Mouse (Mus musculus) thymus, adult 18-20 months (tissue): ENCODE results near the gene Gjb1.

ENCODE experiments used
- DNase-seq, 2 experiments: peaks; one replicate each; pipeline ENCODE4 v3.0.0; 2022; ENCODE audit warnings: mixed read lengths in 2 of 2

Gene Gjb1

DNA sequence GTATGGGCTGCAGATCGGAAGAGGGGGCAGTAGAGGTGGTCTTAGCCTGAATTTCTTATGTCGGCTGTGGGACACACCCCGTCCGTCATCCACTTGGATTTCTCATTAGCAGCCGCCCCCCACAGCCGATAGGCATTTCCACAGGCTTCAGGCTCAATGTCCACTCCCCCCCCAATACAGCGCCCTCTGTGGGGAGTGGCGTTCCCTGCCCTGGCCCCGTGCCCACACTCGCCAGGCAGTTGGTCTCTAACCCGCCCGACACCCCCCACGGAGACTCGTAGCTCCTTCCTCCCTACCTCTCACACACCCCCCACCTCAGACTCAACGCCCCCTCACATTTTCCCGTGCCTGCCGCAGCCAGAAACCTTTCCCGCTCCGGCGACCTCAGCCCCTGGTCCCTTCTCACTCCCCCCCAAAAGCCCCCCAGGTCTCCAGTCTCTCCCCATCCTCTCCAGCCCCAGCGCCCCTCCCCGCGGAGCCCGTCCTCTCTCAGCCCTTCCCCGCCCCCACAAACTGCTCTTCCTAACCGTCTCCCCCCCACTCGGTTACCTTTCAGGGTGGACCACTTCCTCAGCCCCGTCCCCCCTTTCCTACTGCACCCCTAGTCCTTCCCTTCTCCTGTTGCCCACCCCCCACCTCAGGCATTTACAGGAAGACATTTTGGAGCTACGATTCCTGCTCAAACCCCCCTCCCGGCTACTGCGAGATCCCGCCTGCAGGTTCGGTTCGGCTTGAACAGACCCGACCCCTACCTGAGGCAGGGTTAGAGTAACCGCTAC is 43.0 kb downstream of the Gjb1 start:
- peak; percentile 23 to 39 for DNase-seq

DNA sequence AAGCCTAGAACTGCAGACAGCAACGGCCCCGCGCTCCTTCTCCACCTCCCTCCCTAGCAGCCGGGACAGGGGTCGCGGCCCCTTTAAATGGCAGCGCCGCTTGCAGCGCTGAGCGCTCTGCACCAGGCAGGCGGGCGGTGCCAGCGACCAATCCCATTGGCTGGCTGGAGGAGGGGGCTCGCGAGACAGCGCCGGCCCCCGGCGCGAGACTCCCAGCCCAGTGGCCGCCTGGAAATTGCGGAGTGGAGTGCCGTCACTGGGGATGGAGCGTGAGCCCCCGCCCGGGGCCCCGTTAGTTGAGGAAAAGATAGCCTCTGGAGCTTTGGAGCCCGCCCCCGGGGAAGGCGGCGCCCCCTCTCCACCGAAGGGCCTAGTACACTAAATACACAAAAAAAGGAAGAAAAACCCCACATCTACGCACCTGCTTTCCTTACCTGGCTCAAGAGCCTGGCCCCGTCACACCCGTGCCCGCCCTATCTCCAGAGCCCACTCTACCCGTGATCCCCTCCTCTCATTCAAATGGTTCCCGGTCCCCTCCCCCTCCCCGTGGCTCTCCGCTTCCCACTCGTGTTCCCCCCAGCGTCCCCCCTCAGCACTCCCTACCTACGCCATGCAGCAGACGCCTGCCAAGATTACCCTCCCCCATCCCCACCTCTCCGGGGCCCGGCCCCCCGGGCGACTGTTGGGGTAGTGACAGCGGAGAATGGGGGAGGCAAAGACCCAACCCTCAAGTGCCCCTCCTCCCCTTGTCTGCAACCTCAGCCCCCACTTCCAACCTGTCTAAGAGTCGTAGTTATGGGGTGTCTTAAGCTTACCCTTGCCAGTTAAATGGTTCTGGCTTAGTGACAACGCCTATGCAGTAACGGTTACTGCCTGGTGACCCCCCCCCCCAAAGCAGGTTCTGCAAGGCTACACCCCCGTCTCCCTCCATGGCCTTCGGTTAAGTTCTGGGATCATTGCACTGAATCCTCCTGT is 43.8 kb downstream of the Gjb1 start:
- DNase-seq = peak; percentile 79 to 81

DNA sequence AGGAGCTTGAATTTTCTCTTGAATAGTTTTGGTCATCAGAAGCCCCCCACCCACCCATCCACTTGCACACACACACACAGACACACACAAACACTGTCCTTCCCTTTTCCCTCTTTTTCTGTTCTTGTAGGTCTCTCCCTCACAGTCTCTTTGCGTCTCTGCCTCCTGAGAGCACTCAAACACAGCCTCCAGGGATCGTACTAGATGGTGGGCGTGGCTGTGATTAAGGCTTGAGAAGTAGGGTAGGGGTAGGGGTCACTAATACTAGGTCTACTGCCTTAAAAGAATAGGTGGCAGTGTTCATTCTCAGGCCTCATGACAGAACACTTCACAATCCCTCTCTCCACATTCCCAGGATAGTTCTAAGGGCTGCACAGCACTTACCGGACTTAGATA is 44.5 kb downstream of the Gjb1 start, which contains the start of gene Zmym3:
Gene Zmym3 (minus strand): TSS at position 150 of the 396 bp plus-strand sequence.
- DNase-seq = no peak

DNA sequence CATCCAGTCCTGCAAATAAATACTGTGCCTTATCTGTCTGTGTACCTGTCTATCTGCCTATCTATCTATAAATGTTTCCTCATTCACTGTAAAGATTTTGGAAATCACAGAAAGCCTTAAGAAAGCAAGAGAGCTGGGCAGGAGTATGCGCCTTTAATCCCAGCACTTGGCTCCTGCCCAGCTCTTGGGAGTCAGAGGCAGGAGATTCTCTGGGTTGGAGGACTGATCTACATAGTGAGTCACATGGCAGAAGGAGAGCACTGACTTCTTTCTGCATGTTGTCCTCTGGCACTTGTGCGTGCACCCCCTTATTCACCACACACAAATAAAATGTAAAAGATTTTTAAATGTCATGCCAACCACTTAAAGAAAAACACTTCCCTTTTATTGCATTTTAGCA is 47.3 kb downstream of the Gjb1 start:
- DNase-seq = no peak

DNA sequence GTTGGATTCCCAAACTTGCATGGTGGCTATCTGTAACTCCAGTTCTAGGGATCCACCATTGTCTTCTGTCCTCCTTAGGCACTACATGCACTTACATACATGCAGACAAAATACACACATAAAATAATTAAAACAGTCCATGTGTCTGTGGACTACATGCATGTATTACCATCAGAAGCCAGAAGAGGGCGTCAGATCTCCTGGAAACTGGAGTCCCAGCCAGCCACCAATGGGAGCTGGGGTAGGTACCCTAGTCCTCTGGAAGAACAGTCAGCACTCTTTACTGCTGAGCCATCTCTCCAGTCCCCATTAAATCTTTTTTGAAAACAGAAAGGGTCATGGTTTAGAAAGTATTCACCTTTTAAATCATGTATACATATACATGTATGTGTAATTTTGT is 51.6 kb downstream of the Gjb1 start:
- DNase-seq = no peak

DNA sequence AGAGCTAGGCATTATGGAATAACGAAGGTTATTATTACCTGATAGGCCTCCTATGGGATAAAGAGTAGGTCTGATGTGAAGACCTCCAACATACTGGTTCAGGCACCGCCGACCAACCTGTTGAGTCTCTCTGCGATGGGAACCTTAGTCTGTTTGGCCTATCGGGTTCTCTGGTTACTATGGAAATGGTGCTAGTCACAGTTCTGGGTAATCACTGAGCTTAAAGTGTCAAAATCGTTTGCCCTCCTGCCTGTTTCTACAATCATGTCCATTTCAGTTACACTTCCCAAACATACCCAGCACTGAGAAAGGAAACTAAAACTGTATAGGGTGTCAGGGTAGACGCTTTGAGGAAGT is 52.6 kb downstream of the Gjb1 start:
- DNase-seq = no peak

DNA sequence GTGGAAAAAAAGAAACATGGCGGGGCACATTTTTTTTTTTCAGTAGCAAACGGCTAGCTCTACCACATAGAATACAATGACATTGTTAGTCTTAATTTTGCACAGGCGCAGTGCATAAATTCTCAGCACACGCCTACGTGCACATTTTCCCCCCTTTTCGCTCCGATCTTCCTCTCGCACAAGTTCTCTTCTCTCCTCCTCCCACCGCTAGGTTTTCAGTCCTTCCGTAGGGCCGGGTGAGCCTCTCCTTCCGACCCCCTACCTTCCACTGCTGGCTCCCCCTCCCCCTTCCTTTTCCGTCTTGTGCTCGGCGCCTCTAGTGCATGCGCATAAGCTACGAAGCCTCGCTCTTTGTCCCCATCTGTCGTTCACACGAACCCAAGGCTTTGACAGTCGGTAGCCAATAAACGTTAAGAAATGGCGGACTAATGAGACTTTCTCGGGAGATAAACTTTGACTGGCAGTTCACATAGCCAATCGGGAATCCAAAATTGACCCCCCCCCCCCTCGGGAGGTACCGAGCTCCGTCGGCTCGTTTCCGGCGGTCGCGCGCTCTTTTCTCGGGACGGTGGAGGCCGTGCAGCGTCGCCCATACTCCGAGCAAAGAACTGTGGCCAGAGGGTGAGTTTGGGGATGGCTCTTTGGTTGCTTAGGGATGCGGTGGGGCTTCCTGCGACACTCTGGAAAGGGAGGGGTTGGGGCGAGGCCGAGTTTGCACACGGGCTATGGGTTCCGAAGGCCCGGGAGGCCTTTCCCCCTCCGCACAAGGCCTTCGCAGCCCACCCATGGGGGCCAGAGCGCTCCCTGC is 53.2 kb downstream of the Gjb1 start, which contains the start of gene Nono:
Gene Nono (plus strand): TSS at position 177 of the 808 bp plus-strand sequence.
- peak; percentile 81 to 88 for DNase-seq

DNA sequence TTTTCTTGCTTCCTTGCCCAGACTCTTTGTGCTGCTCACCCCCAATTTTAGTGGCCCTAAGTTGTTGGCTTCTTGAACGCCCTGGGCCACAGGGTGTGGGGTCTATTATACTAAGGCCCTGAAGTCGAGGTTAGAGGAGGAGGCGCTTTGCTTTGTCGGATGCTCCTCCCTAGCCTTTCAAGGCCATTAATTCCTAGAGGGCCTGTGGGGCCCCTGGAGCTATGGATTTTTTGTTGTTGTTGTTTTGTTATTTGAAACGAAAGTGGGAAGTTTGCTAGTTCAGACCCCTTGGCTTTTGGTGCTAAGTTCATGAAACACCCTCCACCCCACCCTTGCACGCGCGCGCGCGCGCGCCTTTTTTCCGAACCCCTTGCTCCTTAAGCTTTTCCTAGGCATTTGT is 53.8 kb downstream of the Gjb1 start:
- DNase-seq = no peak
